Mouse (Mus musculus) intestine, embryonic 14.5 days (tissue): ENCODE measurements around the gene Gm8212. TPM values are rescaled to one million over a fixed set of nuclear protein-coding genes. Genes with fewer than 3 reads are reported as not detected.
"Not testable (repeated sequence)": the region's sequence is repeated elsewhere in the genome, so short reads cannot be mapped to it uniquely, and the experiment has no call there.

Experiments
- ATAC-seq: fragments of 200-750 bp; cut with Nextera tagmentation; replicated peaks from 2 replicates; pipeline ENCODE4 v1.8.0; 2017; ENCODE audit warnings: low read depth, moderate number of reproducible peaks, moderate TSS enrichment, moderate library complexity; ENCODE audit not compliant: low FRiP score, low TSS enrichment
- DNase-seq: peaks from one replicate; pipeline ENCODE4 v3.0.0-alpha.2; 2018; ENCODE audit warnings: low spot score
- H3K27ac ChIP-seq: fragments of 300-500 bp; sonication (generic); 2 replicates; pipeline ENCODE4 v1.5.1; 2014; ENCODE audit warnings: low read depth, mild to moderate bottlenecking, control low read depth
- H3K27me3 ChIP-seq: fragments of 300-500 bp; sonication (generic); replicated peaks from 2 replicates; pipeline ENCODE4 v1.6.1; 2014; ENCODE audit warnings: low read length, control low read depth; ENCODE audit not compliant: control insufficient read depth, insufficient read depth
- H3K36me3 ChIP-seq: fragments of 300-500 bp; sonication (generic); 2 replicates; pipeline ENCODE4 v1.6.1; 2014; ENCODE audit warnings: low read length, control low read depth; ENCODE audit not compliant: control insufficient read depth, insufficient read depth
- H3K4me1 ChIP-seq: fragments of 300-500 bp; sonication (generic); replicated peaks from 2 replicates; pipeline ENCODE4 v1.6.1; 2014; ENCODE audit warnings: low read length, control low read depth, mixed read lengths; ENCODE audit not compliant: control insufficient read depth, insufficient read depth
- H3K4me2 ChIP-seq: fragments of 300-500 bp; sonication (generic); 2 replicates; pipeline ENCODE4 v1.6.1; 2014; ENCODE audit warnings: low read length
- H3K4me3 ChIP-seq: fragments of 300-500 bp; sonication (generic); 2 replicates; pipeline ENCODE4 v1.5.1; 2014; ENCODE audit warnings: low read depth, low read length, control low read depth, mixed read lengths
- H3K9ac ChIP-seq: fragments of 300-500 bp; sonication (generic); 2 replicates; pipeline ENCODE4 v1.6.1; 2014; ENCODE audit warnings: mild to moderate bottlenecking, low read length
- H3K9me3 ChIP-seq: fragments of 300-500 bp; sonication (generic); 2 replicates; pipeline ENCODE4 v1.6.1; 2016; ENCODE audit warnings: low read length, control low read depth; ENCODE audit not compliant: control insufficient read depth
- WGBS: fragments of 180-500 bp; shearing (Covaris S2); extraction: QIAGEN DNeasy Blood & Tissue Kit; methylation state at CpG from one replicate; pipeline ENCODE4 v1.1.7; 2014; 5-methylcytosine and 5-hydroxymethylcytosine counted together
- polyA plus RNA-seq: library from polyadenylated mRNA; unstranded; fragments of >200 nt; fragmentation: Nextera tagmentation; extraction: Ambion mirVana; gene quantifications from 2 replicates; pipeline ENCODE4 v1.2.1, GENCODE M21; 2014

Gene Gm8212
- not detected in 2 replicates for polyA plus RNA-seq

- whole genome bisulfite sequencing: 100% methylated on average over 1 of the region's 3 CpGs
- DNase-seq: not testable (repeated sequence)
These were observed at the start of gene Gm8212 for GRCm38 (mm10) chr14:44197361-44197760. TSS of gene Gm8212 (plus strand) at chr14:44197661.

GRCm38 (mm10) chr14:44213154-44213553 lies 15.7 kb downstream of the Gm8212 start, which contains the start of gene 4930503E14Rik:
TSS of gene 4930503E14Rik (minus strand) at chr14:44213254.
- H3K36me3 ChIP-seq, DNase-seq, H3K27me3 ChIP-seq, H3K4me2 ChIP-seq, H3K4me3 ChIP-seq, H3K9me3 ChIP-seq, H3K9ac ChIP-seq, H3K27ac ChIP-seq, H3K4me1 ChIP-seq, ATAC-seq: not testable (repeated sequence)
- WGBS: 93% methylated on average over 3 of the region's 3 CpGs

More at GRCm38 (mm10) chr14:44197361-44197760, at the start of gene Gm8212:
- H3K4me3 ChIP-seq, H3K36me3 ChIP-seq, H3K9ac ChIP-seq, H3K4me1 ChIP-seq, H3K27me3 ChIP-seq, ATAC-seq, H3K4me2 ChIP-seq, H3K9me3 ChIP-seq, H3K27ac ChIP-seq: not testable (repeated sequence)

DNA sequence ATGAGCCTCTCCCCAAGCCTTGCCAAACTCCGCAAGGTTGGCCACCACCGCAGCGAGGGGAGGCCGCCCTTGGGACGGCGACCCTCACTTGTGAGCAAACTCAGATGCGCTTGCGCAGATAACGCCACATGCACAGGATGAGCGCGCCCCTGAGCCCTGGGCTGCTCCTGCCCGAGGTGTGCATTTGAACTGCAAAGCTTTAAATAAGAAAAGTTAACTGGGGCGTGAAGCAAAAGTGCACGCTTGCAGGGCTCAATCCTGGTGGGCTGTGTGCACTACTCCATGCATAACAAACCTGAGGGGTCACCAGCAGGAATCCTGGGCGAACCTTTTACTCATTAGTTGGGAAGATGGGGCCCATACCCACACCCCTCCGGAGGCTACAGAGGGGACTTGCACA lies 50.6 kb downstream of the Gm8212 start:
- H3K4me2 ChIP-seq: no peak overlapping the region
- no peaks in the 10 kb centered on the region for H3K9me3 ChIP-seq
- no peaks in the 10 kb centered on the region for H3K36me3 ChIP-seq
- ATAC-seq (no peak), DNase-seq (no peak)
- no peak overlapping the region for H3K9ac ChIP-seq
- H3K27ac ChIP-seq: no peak overlapping the region
- H3K4me3 ChIP-seq: no peak overlapping the region
- WGBS: 92% methylated on average over 16 of the region's 16 CpGs
- H3K4me1 ChIP-seq: no peaks in the 10 kb centered on the region
- H3K27me3 ChIP-seq: no peaks in the 10 kb centered on the region

Other genes with a start within 250 kb of the Gm8212 start
- gene Ang5, start 240.6 kb upstream of the Gm8212 start, polyA plus RNA-seq: not detected in 2 replicates
- gene Ang6, start 195.4 kb upstream of the Gm8212 start, polyA plus RNA-seq: not detected in 2 replicates
- gene Ear2, start 95.0 kb upstream of the Gm8212 start, polyA plus RNA-seq: not detected in 2 replicates
- gene Gm3327, start 73.8 kb upstream of the Gm8212 start, polyA plus RNA-seq: not detected in 2 replicates
- not detected in 2 replicates for gene 4930503E14Rik, start 15.6 kb downstream of the Gm8212 start, polyA plus RNA-seq
- not detected in 2 replicates for gene Gm8220, start 87.9 kb downstream of the Gm8212 start, polyA plus RNA-seq
- gene Gm5930, start 140.9 kb downstream of the Gm8212 start, polyA plus RNA-seq: not detected in 2 replicates
- not detected in 2 replicates for gene Gm8229, start 167.7 kb downstream of the Gm8212 start, polyA plus RNA-seq
- not detected in 2 replicates for gene Gm3371, start 213.0 kb downstream of the Gm8212 start, polyA plus RNA-seq
- gene Gm8232, start 236.0 kb downstream of the Gm8212 start, polyA plus RNA-seq: not detected in 2 replicates